Mouse (Mus musculus) C2C12 (cell line): Measurements from ENCODE around the gene Hspb8.

ENCODE experiments used
- CEBPB ChIP-seq: IDR thresholded peaks from one replicate; pipeline ENCODE4 v1.6.1; 2011; ENCODE audit warnings: low read depth, mild to moderate bottlenecking, control low read depth, moderate library complexity
- CTCF ChIP-seq: IDR thresholded peaks from one replicate; pipeline ENCODE4 v1.5.1; 2011; ENCODE audit not compliant: control insufficient read depth, insufficient read depth, insufficient read length
- MAX ChIP-seq: IDR thresholded peaks from one replicate; pipeline ENCODE4 v1.6.1; 2011; ENCODE audit warnings: mild to moderate bottlenecking, control low read depth
- MYOG ChIP-seq: IDR thresholded peaks from one replicate; pipeline ENCODE4 v1.6.1; 2011; ENCODE audit not compliant: control insufficient read depth, insufficient read length; ENCODE audit errors: extremely low read depth
- USF1 ChIP-seq: IDR thresholded peaks from one replicate; pipeline ENCODE4 v1.6.1; 2011; ENCODE audit warnings: low read depth, mild to moderate bottlenecking, control low read depth, moderate library complexity

GRCm38 (mm10) chr5:116445634-116446367 lies 23.1 kb upstream of the Hspb8 start:
- no peak for TF ChIP-seq CTCF
- TF ChIP-seq MYOG, result no peak
- no peak for TF ChIP-seq MAX
- TF ChIP-seq USF1, result no peak
- no peak for TF ChIP-seq CEBPB
